Mouse (Mus musculus) C2C12 (cell line): ENCODE measurements around the gene Slc9a6.

Experiments
- CEBPB ChIP-seq: IDR thresholded peaks from one replicate; pipeline ENCODE4 v1.6.1; 2011; ENCODE audit warnings: low read depth, mild to moderate bottlenecking, control low read depth, moderate library complexity
- CTCF ChIP-seq: IDR thresholded peaks from one replicate; pipeline ENCODE4 v1.5.1; 2011; ENCODE audit not compliant: control insufficient read depth, insufficient read depth, insufficient read length
- MAX ChIP-seq: IDR thresholded peaks from one replicate; pipeline ENCODE4 v1.6.1; 2011; ENCODE audit warnings: mild to moderate bottlenecking, control low read depth
- MYOD1 ChIP-seq: IDR thresholded peaks from one replicate; pipeline ENCODE4 v1.6.1; 2011; ENCODE audit warnings: low read depth; ENCODE audit not compliant: control insufficient read depth, insufficient read length
- MYOG ChIP-seq: IDR thresholded peaks from one replicate; pipeline ENCODE4 v1.6.1; 2011; ENCODE audit not compliant: control insufficient read depth, insufficient read length; ENCODE audit errors: extremely low read depth
- USF1 ChIP-seq: IDR thresholded peaks from one replicate; pipeline ENCODE4 v1.6.1; 2011; ENCODE audit warnings: low read depth, mild to moderate bottlenecking, control low read depth, moderate library complexity

- no peak for TF ChIP-seq CTCF
- no peak for TF ChIP-seq USF1
- TF ChIP-seq MAX, result no peak
- TF ChIP-seq MYOG, result no peak
- no peak for TF ChIP-seq CEBPB
- TF ChIP-seq MYOD1, result no peak
Observed at GRCm38 (mm10) chrX:56665226-56665973, 55.8 kb downstream of the Slc9a6 start.
